Mouse (Mus musculus) heart, postnatal 36 days (tissue): ENCODE measurements around the gene C130032M10Rik. TPM values are rescaled to one million over a fixed set of nuclear protein-coding genes. Genes with fewer than 3 reads are reported as not detected.
"Not testable (repeated sequence)": the region's sequence is repeated elsewhere in the genome, so short reads cannot be mapped to it uniquely, and the experiment has no call there.

ENCODE experiments used
- DNase-seq, 2 experiments: peaks; one replicate each; pipeline ENCODE4 v3.0.0; 2021 to 2022
- intact Hi-C: fragments of 180-260 bp; cut with DNase I; formaldehyde crosslinking; loops from one replicate; pipeline ENCODE4 v1.15.1; 2025
- total RNA-seq, 2 experiments: library from RNA; stranded (reverse); gene quantifications; 2 replicates each; pipeline ENCODE4 v1.2.3; 2021

The C130032M10Rik gene
- total RNA-seq, 2 experiments from 2014 or later: not detected

DNA sequence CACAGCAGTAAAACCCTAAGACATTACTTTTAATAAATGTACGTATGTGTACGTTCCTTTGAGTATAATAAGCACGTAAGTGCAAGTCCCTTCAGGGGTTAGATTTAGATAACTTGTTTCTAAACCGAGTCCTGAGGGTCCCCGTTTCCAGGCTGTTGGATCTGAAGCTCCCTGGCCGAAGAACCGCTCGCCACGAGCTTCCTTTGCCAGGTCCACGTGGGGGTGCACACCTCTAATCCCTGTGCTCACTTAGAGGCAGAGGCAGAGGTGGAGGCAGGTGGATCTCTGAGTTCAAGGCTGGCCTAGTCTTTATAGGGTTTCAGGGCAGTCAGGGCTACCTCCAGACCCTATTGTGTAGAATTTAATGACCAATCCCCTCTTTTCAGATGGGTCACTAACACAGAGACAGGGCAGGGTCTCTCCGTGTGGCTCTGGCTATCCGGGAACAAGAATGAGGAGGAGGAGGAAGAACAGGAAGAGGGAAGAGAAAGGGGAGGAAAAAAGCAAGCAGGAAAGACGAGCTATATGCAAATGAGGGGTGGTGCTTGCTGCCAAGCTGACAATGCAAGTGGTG lies 2.5 kb downstream of the C130032M10Rik start:
- intact Hi-C loops: no loop called here
- no peak for DNase-seq

DNA sequence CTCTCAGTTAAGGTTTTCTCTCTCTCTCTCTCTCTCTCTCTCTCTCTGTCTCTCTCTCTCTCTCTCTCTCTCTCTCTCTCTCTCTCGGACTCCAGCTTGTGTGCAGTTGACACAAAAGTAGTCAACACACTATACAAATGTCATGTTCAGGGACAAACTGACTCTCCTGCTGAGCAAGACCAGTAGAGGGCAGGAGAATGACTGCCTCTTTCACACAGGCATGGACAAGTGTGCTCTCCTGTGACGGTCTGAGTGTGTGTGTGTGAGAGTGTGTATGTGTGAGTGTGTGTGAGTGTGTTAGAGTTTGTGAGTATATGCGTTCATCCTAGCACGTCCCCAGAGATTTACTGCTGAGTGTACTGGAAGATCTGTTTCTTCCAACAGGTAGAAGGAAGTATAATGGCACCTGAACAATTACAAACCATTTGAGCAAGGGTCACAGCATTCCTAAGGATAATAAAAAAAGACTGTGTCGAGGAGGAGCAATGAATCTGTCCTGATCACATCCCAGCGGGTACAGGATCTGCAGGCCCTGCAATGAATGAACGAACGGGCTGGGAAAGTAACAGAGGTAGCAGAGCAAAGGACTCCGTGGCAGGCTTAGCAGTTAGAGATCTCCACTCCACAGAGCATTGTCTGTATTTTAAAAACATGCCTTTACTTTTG lies 3.4 kb downstream of the C130032M10Rik start:
- no peak for DNase-seq
- intact Hi-C loops: no loop called here

DNA sequence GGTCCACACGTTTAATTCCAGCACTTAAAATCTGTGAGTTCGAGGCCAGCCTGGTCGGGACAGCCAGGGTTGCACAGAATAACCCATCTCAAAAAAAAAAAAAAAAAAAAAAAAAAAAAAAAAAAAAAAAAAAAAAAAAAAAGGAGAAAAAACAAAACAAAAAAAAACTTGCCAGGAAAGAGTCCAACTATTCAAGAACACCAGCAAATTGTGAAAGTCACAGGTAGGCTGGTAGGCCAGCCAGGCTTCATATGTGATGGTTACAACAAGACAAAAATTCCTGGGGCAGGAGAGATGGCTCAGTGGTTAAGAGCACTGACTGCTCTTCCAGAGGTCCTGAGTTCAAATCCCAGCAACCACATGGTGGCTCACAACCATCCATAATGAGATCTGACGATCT lies 5.0 kb downstream of the C130032M10Rik start:
- not testable (repeated sequence) for DNase-seq

DNA sequence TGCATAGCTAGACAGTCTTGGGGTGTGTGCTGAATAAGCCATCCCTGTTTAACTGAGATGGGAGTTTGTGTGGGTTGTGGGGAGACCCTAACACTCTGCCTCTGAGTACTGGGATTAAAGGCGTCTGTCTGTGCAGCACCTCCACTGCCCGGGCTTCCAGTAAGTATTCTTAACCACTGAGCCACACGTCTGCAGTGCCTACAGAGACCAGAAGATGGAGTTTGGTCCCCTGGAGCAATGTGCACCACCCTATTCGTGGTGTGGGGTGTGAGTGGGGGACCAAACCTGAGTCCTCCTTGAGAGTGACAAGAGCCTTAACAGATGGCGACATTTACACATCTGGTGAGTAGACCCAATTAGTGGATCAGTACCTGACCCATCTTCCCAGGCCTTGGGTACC lies 6.5 kb downstream of the C130032M10Rik start:
- intact Hi-C loops: no loop called here
- DNase-seq: no peak

More for the DNA sequence above, 5.0 kb downstream of the C130032M10Rik start:
- intact Hi-C loops: not testable (repeated sequence)

DNA sequence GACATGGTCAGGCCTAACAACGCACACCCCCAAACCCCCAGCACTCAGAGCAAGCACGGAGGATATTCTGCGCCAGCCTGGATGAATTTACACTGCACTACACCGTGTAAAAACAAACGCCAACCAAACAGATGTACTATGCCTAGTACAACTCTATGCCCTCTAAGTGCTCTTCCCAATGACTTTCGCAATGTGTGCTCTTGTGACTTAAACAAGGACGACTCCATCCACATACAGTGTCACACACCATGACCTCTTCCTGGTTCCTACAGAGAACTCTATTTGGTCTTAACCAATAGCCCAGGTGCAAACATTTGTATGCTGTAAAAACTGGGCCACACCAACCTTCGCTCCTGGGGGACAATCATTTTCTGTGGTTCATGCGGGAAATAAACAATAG lies 7.0 kb downstream of the C130032M10Rik start:
- DNase-seq: no peak
- intact Hi-C loops: no loop called here

DNA sequence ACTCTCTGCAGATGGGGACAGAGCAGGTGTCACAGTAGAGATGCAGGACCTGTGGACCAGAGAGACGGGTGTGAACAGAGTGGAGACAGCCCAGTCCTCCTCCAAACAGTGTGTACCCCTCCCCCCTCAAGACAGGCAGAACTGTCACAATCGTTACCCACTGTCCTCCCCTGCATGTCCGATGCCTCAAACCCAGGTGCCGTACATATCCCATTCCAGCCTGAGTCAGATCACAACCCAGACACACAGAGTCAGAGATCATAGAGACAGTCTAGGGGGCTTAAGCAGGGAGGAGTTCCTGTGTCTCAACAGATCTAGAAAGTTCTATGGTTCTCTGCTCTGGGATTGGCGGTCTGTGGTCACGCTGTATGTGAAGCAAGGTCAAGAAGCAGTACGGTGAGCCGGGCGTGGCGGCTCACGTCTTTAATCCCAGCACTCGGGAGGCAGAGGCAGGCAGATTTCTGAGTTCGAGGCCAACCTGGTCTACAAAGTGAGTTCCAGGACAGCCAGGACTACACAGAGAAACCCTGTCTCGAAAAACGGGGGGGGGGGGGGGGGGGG lies 9.7 kb downstream of the C130032M10Rik start:
- intact Hi-C loops: no loop called here

DNA sequence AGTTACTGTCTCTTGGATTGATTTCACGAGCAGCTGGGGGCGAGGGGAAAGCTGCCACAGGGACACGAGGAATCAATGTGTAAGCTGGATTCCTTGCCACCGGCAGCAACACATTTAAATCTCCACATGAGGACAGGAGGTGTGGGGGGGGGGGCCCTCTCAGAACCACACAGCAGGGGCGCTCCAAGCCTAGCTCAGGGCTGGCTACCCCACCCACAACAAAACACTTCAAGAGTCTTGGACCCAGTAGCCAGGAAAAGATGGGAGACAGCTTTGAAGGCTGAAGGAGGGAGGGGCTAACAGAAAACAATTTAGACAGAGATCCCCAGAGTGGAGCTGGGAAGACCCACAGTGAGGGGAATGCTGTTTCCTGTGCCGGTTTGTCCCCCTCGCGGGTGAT lies 10.4 kb downstream of the C130032M10Rik start:
- intact Hi-C loops: no loop called here
- DNase-seq: no peak

More for the DNA sequence above, 9.7 kb downstream of the C130032M10Rik start:
- DNase-seq: no peak

DNA sequence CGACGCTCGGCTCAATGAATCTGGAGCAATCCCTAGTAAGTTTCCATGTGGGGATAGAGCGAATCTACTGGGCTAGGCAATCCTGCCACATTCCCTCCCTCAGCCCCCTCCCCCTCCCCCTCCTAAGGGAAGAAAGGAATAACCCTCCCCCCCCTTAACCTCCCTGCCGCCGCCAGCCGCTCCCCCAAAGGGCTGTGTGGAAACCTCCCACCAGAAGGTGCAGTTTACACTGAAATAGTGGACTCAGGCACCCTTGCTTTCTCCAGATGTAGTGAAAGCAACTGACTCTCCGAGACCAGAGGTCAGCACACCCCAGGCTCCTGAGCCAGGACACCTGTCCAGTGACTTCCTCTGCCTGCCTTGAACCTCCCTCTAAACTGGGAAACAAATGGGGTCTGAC lies 11.1 kb downstream of the C130032M10Rik start:
- peak in 1 of 2 experiments; percentile 5 for DNase-seq
- intact Hi-C loops: no loop called here

DNA sequence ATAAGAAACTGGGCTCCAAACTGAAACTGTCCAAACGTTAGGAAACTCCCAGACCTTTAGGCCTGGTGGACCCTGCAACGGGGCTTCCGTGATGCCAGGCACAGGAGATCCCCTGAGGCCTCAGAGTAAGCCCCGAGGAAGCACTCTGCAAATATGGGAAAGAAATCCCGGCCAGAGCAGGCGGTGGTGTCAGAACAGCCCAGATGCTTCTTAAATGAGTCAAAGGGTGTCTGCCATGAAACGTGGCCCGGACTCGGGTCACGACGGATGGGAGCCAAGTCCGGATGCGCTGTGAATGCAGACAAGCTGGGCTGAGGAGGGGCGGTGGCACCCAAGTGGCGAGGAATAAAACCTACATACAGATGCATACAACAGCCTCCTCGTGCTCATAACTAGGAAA lies 11.6 kb downstream of the C130032M10Rik start:
- intact Hi-C loops: no loop called here
- peak; percentile 45 to 54 for DNase-seq

DNA sequence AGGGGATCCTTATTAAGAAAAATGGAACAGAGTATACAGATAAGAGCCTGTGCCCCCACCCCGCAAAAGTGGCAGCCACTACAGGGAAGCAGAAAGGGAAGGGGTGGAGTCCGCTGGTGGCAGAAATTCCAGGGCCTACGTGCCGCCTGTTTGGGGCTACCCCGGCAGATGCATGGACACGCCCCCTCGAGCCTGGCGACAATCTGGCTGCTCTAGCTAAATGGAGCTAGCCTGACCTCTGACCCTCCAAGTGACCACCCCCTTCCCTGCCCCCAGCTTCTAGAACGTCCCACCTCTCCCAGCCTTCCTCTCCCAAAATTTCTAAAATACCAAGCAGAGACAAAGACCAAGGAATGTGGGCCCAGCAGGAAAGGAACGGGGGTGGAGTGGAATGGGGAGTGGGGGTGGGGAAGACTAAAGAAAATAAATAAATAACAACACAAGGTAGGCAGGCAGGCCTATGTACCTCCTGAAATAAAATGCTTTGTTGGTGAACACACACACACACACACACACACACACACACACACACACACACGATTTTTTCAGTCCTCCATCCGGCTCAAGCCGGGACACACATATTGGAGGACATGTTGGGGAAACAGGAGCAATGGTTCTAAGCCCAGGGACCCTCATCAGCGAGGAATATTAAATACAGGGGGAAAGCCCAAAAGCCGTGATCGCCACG lies 12.6 kb downstream of the C130032M10Rik start:
- intact Hi-C loops: no loop called here
- DNase-seq: peak in 1 of 2 experiments; percentile 11

DNA sequence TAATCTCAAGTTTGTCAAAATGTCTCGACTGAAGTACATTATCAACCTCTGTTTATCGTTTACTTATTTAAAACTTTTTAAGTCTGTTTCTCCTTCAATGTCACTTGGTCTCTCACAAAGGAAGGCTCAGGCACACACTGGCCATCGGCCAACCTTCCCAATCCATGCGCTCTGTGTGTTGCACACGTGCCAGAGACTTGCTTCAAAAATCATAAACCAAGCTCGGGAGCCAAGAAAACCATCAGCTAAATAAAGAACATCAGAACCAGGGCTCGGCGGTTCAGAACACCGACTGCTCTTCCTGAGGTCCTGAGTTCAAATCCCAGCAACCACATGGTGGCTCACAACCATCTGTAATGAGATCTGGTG lies 13.2 kb downstream of the C130032M10Rik start:
- peak in 1 of 2 experiments; percentile 23 for DNase-seq
- intact Hi-C loops: no loop called here

DNA sequence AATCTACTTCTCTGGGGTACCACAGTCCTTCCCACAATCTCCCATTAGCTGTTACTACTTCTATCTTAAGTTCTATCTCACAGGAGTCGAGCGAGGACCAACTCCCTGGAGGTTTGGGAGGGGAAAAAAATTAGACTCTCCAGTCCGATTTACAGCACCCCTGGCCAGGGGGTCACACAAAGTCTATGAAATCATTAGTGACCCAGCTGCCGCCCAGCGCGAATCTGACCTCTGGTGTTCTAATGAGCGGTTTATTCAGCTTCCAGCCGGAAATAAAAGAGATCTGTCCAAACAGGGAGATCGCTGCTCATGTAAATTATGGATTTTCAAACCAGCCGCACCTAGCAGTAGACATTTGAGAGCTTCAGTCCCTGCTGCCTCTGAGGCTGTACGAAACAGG lies 15.8 kb downstream of the C130032M10Rik start:
- intact Hi-C loops: no loop called here
- no peak for DNase-seq

DNA sequence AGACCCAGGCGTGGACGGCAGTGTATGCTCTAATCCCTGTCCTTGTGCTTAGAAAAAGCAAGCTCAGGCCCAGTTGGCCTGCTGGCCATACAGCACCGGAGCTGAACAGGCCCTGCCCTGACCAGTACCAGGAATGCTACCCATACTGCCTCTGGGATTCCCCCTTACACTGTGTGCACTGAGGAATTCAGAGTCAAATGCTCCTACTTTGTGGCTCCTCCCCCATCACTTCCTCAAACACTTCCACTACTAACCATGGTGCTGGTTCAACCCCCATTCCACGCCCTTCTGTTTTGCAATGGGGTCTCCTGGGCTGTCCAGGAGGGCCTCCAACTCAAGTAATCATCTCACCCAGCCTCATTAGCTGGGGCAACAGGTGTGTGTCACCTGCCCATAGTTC lies 18.4 kb downstream of the C130032M10Rik start:
- intact Hi-C loops: no loop called here
- no peak for DNase-seq

DNA sequence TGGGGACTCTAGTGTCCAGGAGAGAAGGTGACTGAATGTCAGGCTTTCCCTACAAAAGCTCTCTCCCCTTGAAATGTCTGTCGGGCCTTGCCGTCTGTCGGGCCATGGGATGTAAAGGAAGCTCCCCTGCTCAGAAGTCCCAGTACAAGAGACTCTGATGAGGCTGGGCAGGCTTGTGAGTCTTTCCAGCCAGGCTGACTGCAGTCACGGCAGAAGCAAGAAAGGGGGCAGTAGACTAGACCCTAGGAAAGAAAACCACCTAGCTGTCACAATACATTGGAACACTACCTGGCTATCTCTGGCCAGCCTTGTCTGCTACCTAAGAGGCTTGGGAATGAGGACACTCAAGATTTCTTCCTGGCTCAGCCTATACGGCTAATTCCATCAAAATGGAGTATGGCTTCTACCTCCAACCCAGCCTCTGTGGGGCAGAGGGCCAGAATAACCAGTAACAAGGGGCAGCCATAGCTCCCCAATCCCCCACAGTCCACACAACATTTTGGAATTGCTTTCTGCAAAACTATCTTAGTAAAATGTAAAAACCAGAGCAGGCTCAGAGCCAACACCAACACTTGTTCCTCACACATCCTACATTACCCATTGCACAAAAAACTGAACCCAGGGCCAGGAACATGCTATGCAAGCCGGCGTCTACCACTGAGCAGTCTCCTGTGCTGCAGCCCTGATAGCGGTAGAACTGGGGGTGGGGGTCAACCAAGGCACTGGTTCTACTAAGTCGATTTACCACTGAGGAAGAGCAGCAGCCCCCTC lies 19.4 kb downstream of the C130032M10Rik start:
- intact Hi-C loops: no loop called here
- no peak for DNase-seq

DNA sequence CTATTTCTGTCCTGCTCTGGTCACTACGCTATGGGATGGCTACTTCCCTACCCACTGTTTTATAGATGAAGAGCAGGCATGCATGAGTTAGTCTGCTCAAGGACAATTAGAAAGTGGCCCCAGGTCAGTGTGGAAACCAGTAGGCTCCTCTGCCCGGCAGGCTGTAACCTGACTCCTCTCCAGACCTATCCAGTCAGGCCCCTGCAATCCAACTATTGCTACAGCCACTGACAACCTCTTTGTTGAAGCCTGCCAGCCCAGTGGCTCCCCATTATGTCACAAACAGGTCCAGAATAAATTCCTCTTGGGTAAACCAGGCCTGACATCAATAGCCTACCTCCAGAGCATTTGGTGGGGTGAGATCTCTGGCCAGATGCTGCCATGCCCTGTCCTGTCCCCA lies 21.1 kb downstream of the C130032M10Rik start:
- DNase-seq: no peak
- intact Hi-C loops: no loop called here

DNA sequence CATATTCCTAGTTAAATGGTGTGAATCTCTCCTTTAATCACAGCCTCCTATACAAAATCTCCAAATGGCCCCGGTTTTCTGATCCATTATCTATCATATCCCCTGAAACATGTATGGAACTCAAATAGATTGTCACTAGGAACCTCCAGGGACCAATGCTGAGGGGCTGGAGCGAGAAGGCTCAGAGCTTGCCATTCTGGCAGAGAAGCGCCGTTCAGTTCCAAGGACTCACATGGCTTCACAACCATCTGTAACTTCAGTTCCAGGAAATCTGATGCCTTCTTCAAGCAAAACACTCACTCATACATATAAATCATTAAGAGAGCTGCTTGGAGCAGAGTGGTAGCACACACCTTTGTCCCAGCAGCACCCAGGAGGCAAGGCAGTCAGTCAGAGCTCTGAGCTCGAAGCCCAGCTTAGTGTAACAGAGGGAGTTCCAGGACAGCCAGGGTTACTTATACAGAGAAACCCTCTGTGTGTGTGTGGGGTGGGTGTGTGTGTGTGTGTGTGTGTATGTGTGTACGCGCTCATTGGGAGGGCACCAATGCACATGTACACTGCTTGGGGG lies 23.6 kb downstream of the C130032M10Rik start:
- no peak for DNase-seq
- intact Hi-C loops: no loop called here

DNA sequence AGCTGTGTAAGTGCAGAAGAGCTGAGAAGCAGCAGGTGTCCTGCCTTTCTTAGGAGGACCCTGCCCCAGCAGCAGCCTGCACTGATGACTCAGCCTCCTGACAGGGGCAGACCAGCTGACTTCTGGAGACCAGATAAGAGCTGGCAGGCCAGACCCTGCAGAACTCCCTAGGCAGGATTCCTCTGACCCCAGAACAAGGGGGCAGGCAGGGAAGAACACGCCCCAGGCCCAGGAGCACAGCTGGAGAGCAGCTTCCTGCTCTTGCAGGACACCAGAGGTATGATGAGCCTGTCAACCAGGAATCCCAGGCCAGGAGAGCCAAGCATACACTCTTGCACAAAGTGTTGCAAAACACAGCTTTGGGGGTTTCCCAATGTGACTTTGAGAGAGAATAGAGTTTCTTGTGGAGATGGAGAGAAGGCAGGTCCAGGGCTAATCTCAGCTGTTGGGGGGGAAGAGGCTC lies 25.8 kb downstream of the C130032M10Rik start:
- intact Hi-C loops: no loop called here
- peak; percentile 27 to 29 for DNase-seq

DNA sequence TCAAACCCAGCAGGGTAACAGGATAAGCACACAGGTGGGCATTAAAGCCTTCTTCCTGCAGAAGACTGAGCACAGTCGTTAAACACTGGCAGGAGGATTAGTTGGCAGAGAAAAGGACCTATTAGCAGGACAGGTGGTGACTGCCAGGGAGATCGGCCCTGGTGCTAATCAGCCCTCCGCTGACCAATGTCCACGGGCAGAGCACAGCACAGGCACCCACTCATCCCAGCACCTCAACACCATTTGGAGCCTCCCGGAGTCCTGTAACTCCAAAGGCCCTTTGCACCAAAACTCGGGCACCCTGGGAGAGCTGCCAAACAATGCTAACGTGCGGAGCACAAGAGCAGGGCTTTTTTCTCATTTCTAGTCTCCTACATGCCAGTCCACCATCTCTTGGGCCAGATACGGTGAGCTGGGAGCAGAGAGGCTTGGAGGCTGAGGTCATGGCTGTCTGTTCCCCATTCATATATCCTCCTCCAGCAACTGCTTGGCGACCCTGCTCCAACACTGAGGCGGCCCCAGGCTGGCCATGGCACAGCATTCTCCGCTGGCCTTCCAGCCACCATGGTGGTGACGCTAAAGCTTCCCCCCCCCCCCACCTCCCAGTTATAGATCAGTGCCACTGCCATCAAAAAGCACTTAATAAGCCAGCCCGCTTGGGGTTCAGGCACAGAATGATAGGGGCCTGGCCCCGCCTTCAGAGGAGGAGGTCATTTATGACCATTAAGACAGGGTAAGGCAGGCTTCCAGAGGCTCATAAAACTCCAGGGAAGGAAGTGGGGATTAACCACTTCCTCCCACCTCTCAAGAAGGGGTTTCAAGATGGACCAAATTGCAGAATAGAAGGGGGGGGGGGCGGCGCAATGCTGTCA lies 28.6 kb downstream of the C130032M10Rik start:
- no peak for DNase-seq

DNA sequence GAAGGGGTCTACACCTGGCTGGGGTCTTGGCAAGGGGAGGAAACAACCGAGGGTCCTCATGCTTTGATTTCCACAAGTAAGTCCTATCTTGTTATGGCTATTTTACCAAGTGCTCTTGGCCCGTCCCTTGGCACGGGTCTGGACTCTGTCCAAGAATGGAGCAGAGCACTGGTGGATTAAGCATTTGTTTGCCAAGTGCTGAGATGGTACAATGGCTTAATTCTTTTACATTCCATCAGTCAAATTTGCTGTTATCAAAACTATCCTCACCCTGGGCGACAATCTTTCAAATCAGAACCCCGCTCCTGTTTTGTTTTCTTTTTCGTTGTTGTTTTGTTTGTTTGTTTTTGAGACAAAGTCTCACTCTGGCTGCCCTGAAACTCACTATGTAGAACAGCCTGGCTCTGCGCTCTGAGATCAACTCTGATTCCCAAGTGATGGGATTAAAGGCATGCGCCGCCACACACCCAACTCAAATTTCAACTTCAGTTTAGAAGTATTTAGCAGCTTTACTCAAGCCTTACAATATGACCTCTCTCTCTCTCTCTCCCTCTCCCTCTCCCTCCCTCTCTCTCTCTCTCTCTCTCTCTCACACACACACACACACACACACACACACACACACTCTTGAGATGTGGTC lies 29.4 kb downstream of the C130032M10Rik start:
- intact Hi-C loops: no loop called here
- DNase-seq: no peak

More for the DNA sequence above, 28.6 kb downstream of the C130032M10Rik start:
- intact Hi-C loops: no loop called here
